Mouse (Mus musculus) CH12.LX (cell line): ENCODE results near the gene Scml4.

Experiments
- CTCF ChIP-seq, 2 experiments: IDR thresholded peaks in 1 of 2; conservative IDR thresholded peaks in 1 of 2; 2 replicates each; pipeline ENCODE4 v1.5.1; 2011 to 2012; ENCODE audit warnings: low read depth in 2 of 2, low read length in 2 of 2, improper control_type of control experiment in 1 of 2, inconsistent platforms in 1 of 2, mild to moderate bottlenecking in 1 of 2, moderate library complexity in 1 of 2
- HCFC1 ChIP-seq: IDR thresholded peaks from 2 replicates; pipeline ENCODE4 v1.6.1; 2012; ENCODE audit warnings: low read depth, mild to moderate bottlenecking, inconsistent platforms, low read length, improper control_type of control experiment
- MAX ChIP-seq: IDR thresholded peaks from 2 replicates; pipeline ENCODE4 v1.6.1; 2011; ENCODE audit warnings: low read length, improper control_type of control experiment
- POLR2A ChIP-seq: IDR thresholded peaks from 2 replicates; pipeline ENCODE4 v1.6.1; 2011; ENCODE audit warnings: low read depth, mild to moderate bottlenecking, improper control_type of control experiment, low read length
- RCOR1 ChIP-seq: conservative IDR thresholded peaks from 2 replicates; pipeline ENCODE4 v1.6.1; 2012; ENCODE audit warnings: low read depth, mild to moderate bottlenecking, inconsistent platforms, low read length, improper control_type of control experiment
- ZC3H11A ChIP-seq: IDR thresholded peaks from 2 replicates; pipeline ENCODE4 v1.6.1; 2012; ENCODE audit warnings: low read depth, mild to moderate bottlenecking, inconsistent platforms, low read length, improper control_type of control experiment
- ZMIZ1 ChIP-seq: IDR thresholded peaks from 2 replicates; pipeline ENCODE4 v1.6.1; 2012; ENCODE audit warnings: low read depth, mild to moderate bottlenecking, inconsistent platforms, low read length, improper control_type of control experiment
- ZNF384 ChIP-seq: IDR thresholded peaks from 2 replicates; pipeline ENCODE4 v1.6.1; 2012; ENCODE audit warnings: low read depth, low read length, improper control_type of control experiment, inconsistent platforms

DNA sequence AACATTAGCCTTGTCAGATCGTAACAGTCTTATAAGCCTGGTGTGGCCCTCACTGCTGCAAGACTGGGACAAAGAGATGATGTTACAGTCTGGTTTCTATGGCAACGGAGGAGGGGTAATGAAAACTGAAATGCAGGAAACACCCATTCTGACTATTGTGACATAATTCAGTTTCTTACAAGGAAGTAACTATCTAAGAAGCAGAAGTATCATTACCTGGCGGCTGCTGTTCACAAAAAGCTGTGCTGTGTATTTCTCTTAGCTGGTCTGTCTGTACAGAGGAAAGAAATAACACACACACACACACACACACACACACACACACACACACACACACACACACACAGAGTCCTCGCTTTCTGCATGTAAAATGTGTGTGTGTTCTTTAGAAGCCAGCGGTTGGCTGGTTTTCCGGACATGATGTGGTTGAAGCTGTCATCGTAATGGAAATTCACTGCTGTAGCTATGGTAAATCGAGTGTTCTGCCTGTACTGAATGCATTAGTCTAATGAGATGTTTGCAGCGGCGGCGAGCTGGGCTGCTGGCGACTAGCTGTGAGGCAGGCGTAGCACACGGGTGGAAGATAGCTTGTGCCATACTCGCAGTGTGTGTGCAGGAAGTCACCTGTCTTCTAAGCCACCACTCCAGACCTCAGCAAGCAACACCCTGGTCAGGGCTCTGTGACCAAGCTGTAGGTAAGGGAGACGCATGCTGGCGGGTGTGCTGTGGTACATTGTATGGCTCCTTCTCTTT, at the start of gene Scml4:
- no peak for TF ChIP-seq ZNF384
- no peak for TF ChIP-seq CTCF (conservative IDR thresholded peaks at IDR 0.05 in 1 of 2, IDR thresholded peaks at IDR 0.05 in 1 of 2; ENCODE audit: low read depth in 2 of 2, low read length in 2 of 2)
- no peak for TF ChIP-seq MAX
- TF ChIP-seq ZMIZ1 = no peak
- peak; percentile 48; the same call in 1 of the 2 replicates for TF ChIP-seq POLR2A
- TF ChIP-seq ZC3H11A = no peak
- no peak for TF ChIP-seq RCOR1
- no peak for TF ChIP-seq HCFC1
